Mouse (Mus musculus) induced T-regulatory cell, adult 2 months (primary cell): Measurements from ENCODE around the gene Rpl7a.

ENCODE experiments used
- DNase-seq: peaks from one replicate; pipeline ENCODE4 v3.0.0-alpha.2; 2012; ENCODE audit warnings: low read depth

The Rpl7a gene

GRCm38 (mm10) chr2:26956811-26957487 lies 46.4 kb downstream of the Rpl7a start:
- DNase-seq, result no peak

DNA sequence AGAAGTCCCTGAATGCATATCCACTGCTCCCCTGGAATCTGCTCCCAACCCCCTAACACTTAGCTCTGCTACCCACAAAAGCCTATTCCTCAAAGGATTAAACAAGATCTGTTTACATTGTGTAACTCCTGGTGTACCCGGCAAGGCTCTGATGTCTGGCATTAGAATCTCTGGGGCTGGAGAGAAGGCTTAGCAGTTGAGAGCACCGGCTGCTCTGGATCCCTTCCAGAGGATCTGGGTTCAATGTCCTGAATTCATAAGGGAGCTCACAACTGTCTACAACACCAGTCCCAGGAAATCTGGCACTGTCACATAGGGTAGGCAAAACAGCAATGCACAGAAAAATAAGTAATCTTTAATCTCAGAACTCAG lies 46.9 kb downstream of the Rpl7a start:
- no peak for DNase-seq

DNA sequence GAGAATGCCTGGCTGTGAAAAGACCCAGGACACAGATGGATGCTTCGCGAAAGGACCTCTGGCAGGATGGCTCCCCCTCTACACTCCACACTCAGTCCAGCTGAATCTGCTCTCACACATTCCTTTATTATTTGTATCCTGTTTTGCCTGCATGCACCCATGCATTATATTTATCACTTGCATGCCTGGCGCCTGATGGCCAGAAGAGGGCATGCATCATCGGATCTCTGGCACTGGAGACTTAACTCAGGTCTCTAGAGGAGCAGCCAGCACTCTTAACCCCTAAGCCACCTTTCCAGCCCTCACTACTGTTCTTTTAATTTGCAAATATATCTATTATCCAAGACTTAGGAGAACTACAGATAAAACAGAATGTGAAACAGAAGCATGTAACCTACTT lies 50.2 kb downstream of the Rpl7a start:
- DNase-seq, result no peak
